Mouse (Mus musculus) stomach, postnatal 0 days (tissue): Measurements from ENCODE around the gene Tmem184b.

Source experiments
- CTCF ChIP-seq: IDR thresholded peaks from 2 replicates; pipeline ENCODE4 v1.5.1; 2016; ENCODE audit warnings: antibody characterized with exemption, low read depth, mild to moderate bottlenecking, moderate library complexity
- EP300 ChIP-seq: optimal IDR thresholded peaks from 2 replicates; pipeline ENCODE3; 2016; ENCODE audit warnings: antibody characterized with exemption

GRCm38 (mm10) chr15:79335061-79335655 lies 68.2 kb downstream of the Tmem184b start:
- TF ChIP-seq CTCF: no peak
- TF ChIP-seq EP300: no peak
